Mouse (Mus musculus): ENCODE data around the gene Fam24a. TPM values are rescaled to one million over a fixed set of nuclear protein-coding genes. Genes with fewer than 3 reads are reported as not detected.

Gene Fam24a
- total and polyA plus RNA-seq, 2 experiments from 2014 or later = not detected

DNA sequence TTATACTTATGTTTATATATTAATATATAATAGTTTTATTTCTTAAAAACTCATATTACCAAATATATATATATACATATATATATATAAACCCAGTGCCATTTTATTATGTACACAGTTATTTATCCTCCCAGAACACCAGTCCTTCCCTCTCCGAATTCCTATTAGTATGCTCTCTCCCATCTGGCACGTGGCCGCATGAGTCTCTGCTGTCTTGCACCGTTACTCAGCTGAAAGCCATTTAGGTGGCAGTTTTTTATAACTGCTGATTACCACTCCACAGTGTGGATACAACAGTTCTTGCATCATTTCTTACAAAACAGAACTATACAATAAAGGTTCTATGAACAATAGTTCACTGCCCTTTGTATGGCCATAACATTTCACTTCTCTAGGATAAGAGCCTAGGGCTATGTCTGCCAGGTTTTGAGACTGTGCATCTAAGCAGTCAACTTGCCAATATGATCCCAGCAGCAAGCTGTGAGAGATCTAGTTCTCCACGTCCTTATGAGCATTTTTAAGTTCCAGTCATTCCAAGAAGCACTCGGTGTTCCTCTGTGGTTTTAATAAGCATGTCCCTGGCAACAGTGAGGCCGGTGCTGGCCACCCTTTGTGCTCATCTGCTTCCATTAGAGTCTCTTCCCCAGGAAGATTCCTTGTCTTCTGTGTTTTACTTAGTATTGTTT is 12.3 kb downstream of the Fam24a start:
- WGBS = 70% methylated on average over 7 of the region's 7 CpGs
- Histone ChIP-seq H3K27me3 (ENCODE audit: insufficient read depth, low read length) (no peaks in the 10 kb centered on the region), H3K27ac (ENCODE audit: low read depth, low read length) (no peak overlapping the region), H3K9ac (replicated peaks; ENCODE audit: low read length, poor library complexity, severe bottlenecking) (no peak overlapping the region), H3K4me1 (ENCODE audit: insufficient read depth, low read length) (no peaks in the 10 kb centered on the region), H3K4me3 (ENCODE audit: low read depth, low read length) (no peak overlapping the region), H3K9me3 (ENCODE audit: low read length) (no peaks in the 10 kb centered on the region), H3K36me3 (ENCODE audit: insufficient read depth, low read length) (peaks cover 24% of the 10 kb centered on the region), H3K4me2 (ENCODE audit: low read depth, low read length, poor library complexity, severe bottlenecking) (no peak overlapping the region)
- no peak for ATAC-seq (ENCODE audit: low FRiP score)
- DNase-seq (ENCODE audit: low spot score) = peak; percentile 27
- TF ChIP-seq CTCF (IDR thresholded peaks at IDR 0.05) = no peak

DNA sequence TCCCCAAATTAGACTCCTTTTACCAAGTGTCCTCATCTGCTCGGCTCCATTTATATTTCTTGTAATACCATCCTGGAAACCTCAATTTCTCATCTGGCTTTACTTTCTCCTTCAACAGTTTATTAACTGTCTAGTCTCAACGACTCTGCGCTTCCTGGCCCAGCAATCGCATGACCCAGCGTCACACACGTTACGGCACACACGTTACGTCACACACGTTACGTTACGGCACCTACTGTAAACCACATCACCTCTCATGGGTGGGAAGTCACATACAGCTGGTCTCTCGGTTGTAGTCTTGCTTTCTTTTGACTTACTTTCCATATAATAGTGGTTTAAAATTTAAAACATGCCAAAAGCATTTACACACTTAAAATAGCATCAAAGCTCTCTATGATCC is 22.4 kb downstream of the Fam24a start:
- H3K9me3 ChIP-seq (ENCODE audit: low read length) = no peaks in the 10 kb centered on the region
- H3K27ac ChIP-seq (ENCODE audit: low read depth, low read length) = no peak overlapping the region
- no peak overlapping the region for H3K9ac ChIP-seq (replicated peaks; ENCODE audit: low read length, poor library complexity, severe bottlenecking)
- H3K4me3 ChIP-seq (ENCODE audit: low read depth, low read length) = no peak overlapping the region
- H3K4me1 ChIP-seq (ENCODE audit: insufficient read depth, low read length) = no peaks in the 10 kb centered on the region
- no peaks in the 10 kb centered on the region for H3K27me3 ChIP-seq (ENCODE audit: insufficient read depth, low read length)
- H3K4me2 ChIP-seq (ENCODE audit: low read depth, low read length, poor library complexity, severe bottlenecking) = no peak overlapping the region
- DNase-seq (ENCODE audit: low spot score) (no peak), ATAC-seq (ENCODE audit: low FRiP score) (no peak)
- no peak for TF ChIP-seq CTCF (IDR thresholded peaks at IDR 0.05)
- WGBS = 99% methylated on average over 13 of the region's 13 CpGs
- peaks cover 17% of the 10 kb centered on the region; the same call in 1 of the 2 replicates for H3K36me3 ChIP-seq (ENCODE audit: insufficient read depth, low read length)

DNA sequence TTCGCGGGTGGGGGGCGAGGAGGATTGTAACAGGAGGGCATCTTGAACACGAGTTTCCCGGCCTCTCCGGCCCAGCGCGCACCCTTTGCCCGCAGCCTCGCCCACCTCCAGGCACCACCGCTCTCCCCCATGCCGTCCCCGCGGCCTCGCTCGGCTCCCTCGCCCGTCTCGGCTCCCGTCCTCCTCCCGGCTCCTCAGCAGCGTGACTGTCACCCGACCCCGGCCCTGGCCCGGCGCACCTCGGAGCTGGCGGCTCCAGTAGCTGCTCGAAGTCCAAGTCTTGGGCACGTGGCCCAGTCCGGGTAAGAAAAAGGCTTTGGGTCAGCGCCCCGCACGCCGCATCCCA is 28.6 kb downstream of the Fam24a start:
- no peaks in the 10 kb centered on the region for H3K27me3 ChIP-seq (ENCODE audit: insufficient read depth, low read length)
- peak overlapping the region; percentile 94 for H3K4me3 ChIP-seq (ENCODE audit: low read depth, low read length)
- ATAC-seq (ENCODE audit: low FRiP score) (peak; percentile 76), DNase-seq (ENCODE audit: low spot score) (no peak)
- no peaks in the 10 kb centered on the region for H3K9me3 ChIP-seq (ENCODE audit: low read length)
- WGBS = under 1% methylated on average over 35 of the region's 35 CpGs
- TF ChIP-seq CTCF (IDR thresholded peaks at IDR 0.05) = no peak
- H3K36me3 ChIP-seq (ENCODE audit: insufficient read depth, low read length) = peaks cover 3% of the 10 kb centered on the region; the same call in 1 of the 2 replicates
- H3K9ac ChIP-seq (replicated peaks; ENCODE audit: low read length, poor library complexity, severe bottlenecking) = peak overlapping the region; percentile 90
- H3K4me2 ChIP-seq (ENCODE audit: low read depth, low read length, poor library complexity, severe bottlenecking) = peak overlapping the region; percentile 86
- H3K4me1 ChIP-seq (ENCODE audit: insufficient read depth, low read length) = no peaks in the 10 kb centered on the region
- peak overlapping the region; percentile 77 for H3K27ac ChIP-seq (ENCODE audit: low read depth, low read length)

DNA sequence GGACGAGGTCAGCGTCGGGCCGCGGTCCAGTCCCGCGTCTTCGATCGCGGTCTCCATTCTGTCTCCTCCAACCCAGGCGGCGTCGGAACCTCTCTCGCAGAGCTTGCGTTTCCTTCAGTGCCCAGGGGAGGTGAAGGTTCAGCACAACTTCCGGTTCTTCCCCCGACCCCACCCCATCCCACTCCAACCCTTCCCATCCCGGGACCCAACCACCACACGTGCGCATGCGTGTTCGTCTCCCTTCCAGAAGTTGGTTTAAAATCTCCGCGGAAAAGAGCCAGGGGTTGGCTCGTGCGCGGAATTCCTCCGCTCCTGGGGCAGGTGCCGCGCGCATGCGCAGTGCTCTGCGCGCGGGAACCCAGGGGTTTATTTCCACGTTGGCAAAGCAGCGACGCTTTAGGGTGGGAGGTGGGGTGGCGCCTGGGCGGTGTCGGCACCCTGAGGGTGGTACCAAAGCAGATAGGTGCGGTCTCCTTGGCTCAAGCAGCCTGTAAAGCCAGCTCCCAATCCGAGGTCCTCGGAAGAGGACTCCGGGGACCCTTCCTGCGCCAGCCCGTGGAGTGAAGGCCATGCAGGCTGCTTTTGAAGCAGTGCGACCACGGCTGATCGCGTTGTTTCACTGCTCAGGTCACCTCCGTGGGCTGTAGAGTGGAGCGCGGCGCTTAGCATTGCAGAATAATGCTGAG is 29.1 kb downstream of the Fam24a start, which contains the start of gene 2310057M21Rik:
TSS of gene 2310057M21Rik (minus strand) at position 145 of the 686 bp plus-strand sequence.
- no peaks in the 10 kb centered on the region for H3K36me3 ChIP-seq (ENCODE audit: insufficient read depth, low read length)
- peak within 1 kb of the TSS; percentile 86 for H3K4me2 ChIP-seq (ENCODE audit: low read depth, low read length, poor library complexity, severe bottlenecking)
- no peaks in the 10 kb centered on the region for H3K4me1 ChIP-seq (ENCODE audit: insufficient read depth, low read length)
- no peaks in the 10 kb centered on the region for H3K9me3 ChIP-seq (ENCODE audit: low read length)
- no peaks in the 10 kb centered on the region for H3K27me3 ChIP-seq (ENCODE audit: insufficient read depth, low read length)
- ATAC-seq (ENCODE audit: low FRiP score) (peak; percentile 99), DNase-seq (ENCODE audit: low spot score) (peak; percentile 99)
- peak within 1 kb of the TSS; percentile 77 for H3K27ac ChIP-seq (ENCODE audit: low read depth, low read length)
- under 1% methylated on average over 55 of the region's 55 CpGs for WGBS
- peak within 1 kb of the TSS; percentile 94 for H3K4me3 ChIP-seq (ENCODE audit: low read depth, low read length)
- peak within 1 kb of the TSS; percentile 90 for H3K9ac ChIP-seq (replicated peaks; ENCODE audit: low read length, poor library complexity, severe bottlenecking)
- 0 out of 2 replicates have a peak, but pooled peaks have one; percentile 1 for TF ChIP-seq CTCF (IDR thresholded peaks at IDR 0.05)

- no peak overlapping the region for H3K4me2 ChIP-seq (ENCODE audit: low read depth, low read length, poor library complexity, severe bottlenecking)
- 95% methylated on average over 8 of the region's 8 CpGs for WGBS
- H3K27ac ChIP-seq (ENCODE audit: low read depth, low read length) = no peak overlapping the region
- DNase-seq (ENCODE audit: low spot score) = no peak
- H3K9me3 ChIP-seq (ENCODE audit: low read length) = no peaks in the 10 kb centered on the region
- no peak for ATAC-seq (ENCODE audit: low FRiP score)
- H3K9ac ChIP-seq (replicated peaks; ENCODE audit: low read length, poor library complexity, severe bottlenecking) = no peak overlapping the region
- H3K27me3 ChIP-seq (ENCODE audit: insufficient read depth, low read length) = no peaks in the 10 kb centered on the region
- no peaks in the 10 kb centered on the region for H3K36me3 ChIP-seq (ENCODE audit: insufficient read depth, low read length)
- no peak for TF ChIP-seq CTCF (IDR thresholded peaks at IDR 0.05)
- no peaks in the 10 kb centered on the region for H3K4me1 ChIP-seq (ENCODE audit: insufficient read depth, low read length)
- H3K4me3 ChIP-seq (ENCODE audit: low read depth, low read length) = no peak overlapping the region
Measured at GRCm38 (mm10) chr7:131364131-131364530, 30.5 kb downstream of the Fam24a start.

Data from midbrain, postnatal 0 days (tissue).